Mouse (Mus musculus): Measurements from ENCODE around the gene Kin.

DNA sequence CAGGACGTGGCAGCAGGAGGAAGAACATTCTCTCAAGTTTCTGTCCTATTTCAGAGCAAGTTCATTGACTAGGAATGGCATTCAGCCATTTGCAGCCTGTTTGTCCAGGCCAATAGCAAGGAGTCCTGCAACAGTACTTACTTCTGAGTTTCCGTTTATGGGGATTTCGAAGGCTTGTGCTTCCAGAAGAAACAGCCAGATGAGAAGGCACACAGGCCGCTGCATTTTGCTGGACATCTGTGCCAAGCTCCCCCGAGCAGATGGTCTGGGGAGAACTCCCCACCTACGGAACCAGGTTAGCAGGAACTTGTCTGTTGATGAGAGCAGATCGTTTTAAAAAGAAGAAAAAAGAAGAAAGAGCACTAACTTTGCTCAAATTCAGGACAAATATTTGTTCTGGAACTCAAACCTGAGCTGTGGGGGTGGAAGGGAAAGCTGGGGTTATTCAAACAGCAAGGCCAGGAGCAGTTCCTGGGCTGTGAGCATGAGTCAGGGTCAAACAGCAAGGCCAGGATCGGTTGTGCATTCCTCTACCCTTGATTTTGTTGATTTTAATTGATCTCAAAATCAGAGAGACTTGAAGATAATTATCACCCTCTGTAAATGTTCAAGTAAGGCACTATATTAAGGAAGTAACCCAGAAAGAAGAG, 50.1 kb downstream of the Kin start:
- no peak for TF ChIP-seq HCFC1 (IDR thresholded peaks at IDR 0.05; ENCODE audit: borderline replicate concordance, insufficient read depth, low read length)
- no peak for TF ChIP-seq ZC3H11A (IDR thresholded peaks at IDR 0.05; ENCODE audit: borderline replicate concordance, low read depth, low read length)
- TF ChIP-seq CHD2 (IDR thresholded peaks at IDR 0.05; ENCODE audit: low read depth, low read length), result no peak

Data from ES-E14 (cell line).